Mouse (Mus musculus) kidney, adult 2 months (tissue): ENCODE measurements around the gene Gipc2.

Experiments used
- CTCF ChIP-seq: fragments of 200-500 bp; conservative IDR thresholded peaks from 2 replicates; pipeline ENCODE4 v1.5.1; 2011; ENCODE audit warnings: low read depth, mild to moderate bottlenecking, control low read depth, low read length, moderate library complexity, mixed read lengths; ENCODE audit not compliant: insufficient read depth, insufficient read length
- POLR2A ChIP-seq: fragments of 200-500 bp; IDR thresholded peaks from one replicate; pipeline ENCODE4 v1.6.1; 2011; ENCODE audit warnings: low read depth, low read length, control low read depth

GRCm38 (mm10) chr3:152068311-152068710 is 97.7 kb downstream of the Gipc2 start:
- no peak for TF ChIP-seq CTCF
- no peak for TF ChIP-seq POLR2A
